8 mouse cellular contexts compared by ENCODE assay signal in genomic region chr15:89355241-89356187, GRCm38 (mm10). TPM values are rescaled to one million over a fixed set of nuclear protein-coding genes. Genes with fewer than 3 reads are reported as not detected.
DNase-seq lines count a peak whose midpoint lies in the region; ATAC-seq and TF ChIP-seq lines count a peak whose summit lies in the region.

Gene Lmf2, minus strand, starts transcription at chr15:89355659.
Gene Ncaph2, plus strand, starts transcription at chr15:89355719.

- H3K4me3 ChIP-seq in cortical plate, adult 2 months (ENCODE audit: insufficient read depth, low read length), result peak within 1 kb of the TSS; percentile 68

- no peak for TF ChIP-seq CTCF in cortical plate, adult 2 months (IDR thresholded peaks at IDR 0.05; ENCODE audit: extremely low read depth, insufficient read depth, low read length)

- peak; percentile 86 for ATAC-seq in activated CD4-positive, CD25-positive, alpha-beta regulatory T cell, adult 4 months
- ATAC-seq in megakaryocyte progenitor cell, adult 5-6 weeks (replicated peaks; ENCODE audit: poor library complexity), result peak; percentile 82

- peak; percentile 97 for DNase-seq in gastrocnemius, postnatal 10 days
- peak; percentile 99 for DNase-seq in induced T-regulatory cell, adult 2 months (ENCODE audit: low read depth)
- peak; percentile 79 to 94 for DNase-seq in left cerebral cortex, adult 9 months (ENCODE audit: low spot score in 2 of 2)
- DNase-seq in right cerebral cortex, postnatal 14 days, result peak; percentile 95
- peak; percentile 92 to 95 for DNase-seq in urinary bladder, postnatal 36 days (ENCODE audit: low spot score in 2 of 2)

- TF ChIP-seq POLR2A in cortical plate, adult 2 months (IDR thresholded peaks at IDR 0.05; ENCODE audit: extremely low read depth, insufficient read depth, low read length), result peak; percentile 72

- peak within 1 kb of the TSS; percentile 61; the same call in 1 of the 2 replicates for H3K27ac ChIP-seq in cortical plate, adult 2 months (ENCODE audit: insufficient read depth, low read length)

- H3K4me1 ChIP-seq in cortical plate, adult 2 months (ENCODE audit: control insufficient read depth, insufficient read depth, low read length), result no peaks in the 10 kb centered on the region; the same call in 1 of the 2 replicates

RNA-seq across cellular contexts. Expression of gene Lmf2, which starts in this region (rescaled TPM):
- polyA plus RNA-seq in activated CD4-positive, CD25-positive, alpha-beta regulatory T cell, adult 4 months (2017; shearing (Covaris generic)), result 10 to 100 TPM; 20.8 to 38.6 TPM
- 12.8 and 13.5 TPM in 2 replicates for polyA plus RNA-seq in cortical plate, adult 2 months (2012; rRNA removed)
- 10 to 100 TPM; 22.4 to 25.5 TPM for total RNA-seq in gastrocnemius, postnatal 10 days (2021)
- 14.0 and 16.6 TPM in 2 replicates for total RNA-seq in megakaryocyte progenitor cell, adult 5-6 weeks (2015)
- total RNA-seq in megakaryocyte progenitor cell, adult 5-6 weeks (2017), result 7.4 and 11.7 TPM in 2 replicates

RNA-seq across cellular contexts. Expression of gene Ncaph2, which starts in this region (rescaled TPM):
- polyA plus RNA-seq in activated CD4-positive, CD25-positive, alpha-beta regulatory T cell, adult 4 months (2017; shearing (Covaris generic)), result 100 to 1,000 TPM; 141 to 171 TPM
- polyA plus RNA-seq in cortical plate, adult 2 months (2012; rRNA removed), result 119 TPM in 2 replicates
- 10 to 100 TPM; 50.5 to 55.8 TPM for total RNA-seq in gastrocnemius, postnatal 10 days (2021)
- total RNA-seq in megakaryocyte progenitor cell, adult 5-6 weeks (2015), result 82.4 and 115 TPM in 2 replicates
- 96.7 and 97.9 TPM in 2 replicates for total RNA-seq in megakaryocyte progenitor cell, adult 5-6 weeks (2017)

Comparison
In these comparisons a context has a peak if more than half of its experiments do, and no peak if none do; other contexts are left out.
1. Peak in every context shown above with its lines: DNase-seq, ATAC-seq, H3K4me3 ChIP-seq and H3K27ac ChIP-seq.